Mouse (Mus musculus): ENCODE measurements around the gene Arpc2. TPM values are rescaled to one million over a fixed set of nuclear protein-coding genes. Genes with fewer than 3 reads are reported as not detected.

Gene Arpc2
- total and polyA plus RNA-seq, 3 experiments: 108 to 423 (median 141) TPM

DNA sequence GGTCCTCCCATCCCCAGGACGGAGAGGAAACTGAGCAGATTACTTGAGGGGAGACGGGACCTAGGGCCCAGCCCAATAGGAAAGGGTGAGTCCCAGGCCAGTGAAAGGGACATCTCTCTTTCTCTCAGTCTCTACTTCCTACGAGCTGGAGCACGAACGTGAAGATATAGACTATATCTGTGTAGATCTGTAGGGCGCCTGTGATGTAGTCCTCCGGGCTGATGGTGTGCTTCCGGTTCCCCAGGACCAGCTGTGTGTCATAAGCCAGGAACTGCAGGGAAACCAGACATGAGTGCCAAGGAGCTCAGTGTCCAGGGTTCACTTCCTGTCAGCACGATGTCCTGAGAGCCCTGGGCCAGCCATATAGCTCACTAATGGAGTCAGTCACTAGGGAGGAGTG, 53.4 kb downstream of the Arpc2 start:
- TF ChIP-seq ZC3H11A (IDR thresholded peaks at IDR 0.05; ENCODE audit: low read depth, low read length): no peak
- TF ChIP-seq TBP (IDR thresholded peaks at IDR 0.05; ENCODE audit: low read depth, low read length): no peak
- TF ChIP-seq SIN3A (IDR thresholded peaks at IDR 0.05; ENCODE audit: low read length): no peak
- TF ChIP-seq ZKSCAN1 (IDR thresholded peaks at IDR 0.05; ENCODE audit: low read depth, low read length): no peak
- no peak for TF ChIP-seq CTCF (IDR thresholded peaks at IDR 0.05 in 2 of 3, conservative IDR thresholded peaks at IDR 0.05 in 1 of 3; ENCODE audit: control insufficient read depth in 1 of 3, insufficient read depth in 1 of 3, low read depth in 2 of 3, low read length in 3 of 3, poor library complexity in 1 of 3, severe bottlenecking in 1 of 3)
- no peak for TF ChIP-seq GATA1 (IDR thresholded peaks at IDR 0.05; ENCODE audit: low read depth, low read length)

DNA sequence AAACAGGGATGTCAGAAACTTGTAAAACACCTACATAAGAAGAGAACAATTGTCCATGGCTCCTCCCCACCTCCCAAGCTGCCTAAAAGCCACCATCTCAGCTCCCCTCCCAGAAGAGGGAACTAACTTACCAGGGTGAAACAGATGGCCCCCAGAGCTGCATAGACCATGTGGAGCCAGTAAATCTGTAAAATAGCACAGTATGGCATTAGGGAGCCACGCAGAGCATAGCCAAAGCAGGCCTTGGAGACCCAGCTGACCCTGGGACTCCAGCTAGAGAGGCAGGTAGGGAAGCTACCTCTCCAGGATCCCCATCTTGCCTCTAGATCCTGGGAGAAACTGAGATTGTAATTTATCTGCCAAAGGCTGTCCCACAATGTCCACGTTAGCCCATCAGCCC, 53.9 kb downstream of the Arpc2 start:
- Histone ChIP-seq H3K9ac (ENCODE audit: control insufficient read depth, low read depth, low read length, poor library complexity, severe bottlenecking) (no peak overlapping the region), H3K9me3 (replicated peaks; ENCODE audit: insufficient read depth, low read length) (no peaks in the 10 kb centered on the region), H3K4me1 (ENCODE audit: control insufficient read depth in 1 of 2, insufficient read depth in 2 of 2, low read length in 2 of 2) (peaks cover under 1 to 1% of the 10 kb centered on the region in 2 experiments; a peak in 2 of 4 replicates), H3K27ac (ENCODE audit: control insufficient read depth, low read depth, low read length) (no peak overlapping the region), H3K27me3 (ENCODE audit: control insufficient read depth in 1 of 2, insufficient read depth in 2 of 2, low read length in 2 of 2) (no peaks in the 10 kb centered on the region), H3K36me3 (ENCODE audit: control insufficient read depth in 1 of 2, insufficient read depth in 2 of 2, low read length in 2 of 2) (peaks cover 0 to 2% of the 10 kb centered on the region in 2 experiments; a peak in 3 of 4 replicates), H3K4me3 (ENCODE audit: control insufficient read depth in 1 of 2, insufficient read depth in 1 of 2, low read depth in 2 of 2, low read length in 2 of 2) (no peak overlapping the region), H3K79me2 (ENCODE audit: control insufficient read depth, insufficient read depth, low read length, poor library complexity) (no peaks in the 10 kb centered on the region)
- TF ChIP-seq NELFE (IDR thresholded peaks at IDR 0.05; ENCODE audit: low read depth, low read length) (no peak), EP300 (IDR thresholded peaks at IDR 0.05; ENCODE audit: low read depth in 1 of 2, low read length in 2 of 2) (no peak)
- DNase-seq (ENCODE audit: low read depth, low spot score): no peak

More for the DNA sequence above, 53.4 kb downstream of the Arpc2 start:
- H3K36me3 ChIP-seq (ENCODE audit: control insufficient read depth in 1 of 2, insufficient read depth in 2 of 2, low read length in 2 of 2): peaks cover 0 to 2% of the 10 kb centered on the region in 2 experiments; a peak in 2 of 4 replicates
- DNase-seq (ENCODE audit: low read depth, low spot score): no peak
- H3K4me3 ChIP-seq (ENCODE audit: control insufficient read depth in 1 of 2, insufficient read depth in 1 of 2, low read depth in 2 of 2, low read length in 2 of 2): no peak overlapping the region
- no peak overlapping the region for H3K27ac ChIP-seq (ENCODE audit: control insufficient read depth, low read depth, low read length)
- no peaks in the 10 kb centered on the region for H3K27me3 ChIP-seq (ENCODE audit: control insufficient read depth in 1 of 2, insufficient read depth in 2 of 2, low read length in 2 of 2)
- no peaks in the 10 kb centered on the region; a peak in 1 of 4 replicates for H3K4me1 ChIP-seq (ENCODE audit: control insufficient read depth in 1 of 2, insufficient read depth in 2 of 2, low read length in 2 of 2)
- no peaks in the 10 kb centered on the region; the same call in 1 of the 2 replicates for H3K79me2 ChIP-seq (ENCODE audit: control insufficient read depth, insufficient read depth, low read length, poor library complexity)
- H3K9ac ChIP-seq (ENCODE audit: control insufficient read depth, low read depth, low read length, poor library complexity, severe bottlenecking): no peak overlapping the region
- H3K9me3 ChIP-seq (replicated peaks; ENCODE audit: insufficient read depth, low read length): no peaks in the 10 kb centered on the region

DNA sequence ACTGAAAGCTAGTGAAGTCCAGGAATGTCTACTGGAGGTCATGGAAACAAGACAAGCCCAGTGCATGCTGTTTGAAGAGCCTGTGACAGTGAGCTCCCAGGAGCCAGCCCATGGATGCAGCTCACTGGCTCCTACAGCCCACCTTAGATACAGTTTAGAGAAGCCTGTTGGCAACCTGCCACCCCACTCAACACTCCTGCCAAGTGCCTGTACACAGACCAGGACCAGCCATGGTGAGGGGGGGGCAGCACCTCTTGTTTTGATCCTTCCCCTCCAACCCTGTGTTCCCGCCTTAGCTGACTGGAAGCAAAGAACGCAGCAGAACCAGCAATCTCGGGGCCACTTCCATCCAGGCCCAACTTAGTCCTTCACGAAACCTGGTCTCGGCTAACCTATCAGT, 54.3 kb downstream of the Arpc2 start:
- Histone ChIP-seq H3K27ac (ENCODE audit: control insufficient read depth, low read depth, low read length) (no peak overlapping the region), H3K4me3 (ENCODE audit: control insufficient read depth in 1 of 2, insufficient read depth in 1 of 2, low read depth in 2 of 2, low read length in 2 of 2) (no peak overlapping the region), H3K27me3 (ENCODE audit: control insufficient read depth in 1 of 2, insufficient read depth in 2 of 2, low read length in 2 of 2) (no peaks in the 10 kb centered on the region), H3K36me3 (ENCODE audit: control insufficient read depth in 1 of 2, insufficient read depth in 2 of 2, low read length in 2 of 2) (peaks cover 0 to 6% of the 10 kb centered on the region in 2 experiments), H3K9me3 (replicated peaks; ENCODE audit: insufficient read depth, low read length) (no peaks in the 10 kb centered on the region), H3K79me2 (ENCODE audit: control insufficient read depth, insufficient read depth, low read length, poor library complexity) (no peaks in the 10 kb centered on the region), H3K4me1 (ENCODE audit: control insufficient read depth in 1 of 2, insufficient read depth in 2 of 2, low read length in 2 of 2) (peaks cover 5% of the 10 kb centered on the region in 2 experiments; a peak in 3 of 4 replicates), H3K9ac (ENCODE audit: control insufficient read depth, low read depth, low read length, poor library complexity, severe bottlenecking) (no peak overlapping the region)
- DNase-seq (ENCODE audit: low read depth, low spot score): no peak
- TF ChIP-seq ZC3H11A (IDR thresholded peaks at IDR 0.05; ENCODE audit: low read depth, low read length) (no peak), TCF12 (IDR thresholded peaks at IDR 0.05; ENCODE audit: low read depth, low read length) (no peak), CHD2 (IDR thresholded peaks at IDR 0.05; ENCODE audit: low read length) (no peak), RCOR1 (IDR thresholded peaks at IDR 0.05; ENCODE audit: low read depth, low read length) (no peak), BHLHE40 (IDR thresholded peaks at IDR 0.05; ENCODE audit: borderline replicate concordance, low read depth, low read length) (no peak), ELF1 (IDR thresholded peaks at IDR 0.05; ENCODE audit: low read depth, low read length) (no peak), GATA1 (IDR thresholded peaks at IDR 0.05; ENCODE audit: low read depth, low read length) (no peak), UBTF (IDR thresholded peaks at IDR 0.05; ENCODE audit: borderline replicate concordance, insufficient read depth, low read depth, low read length) (no peak), EP300 (IDR thresholded peaks at IDR 0.05; ENCODE audit: low read depth in 1 of 2, low read length in 2 of 2) (no peak), CHD1 (IDR thresholded peaks at IDR 0.05; ENCODE audit: low read depth, low read length) (no peak), E2F4 (IDR thresholded peaks at IDR 0.05; ENCODE audit: borderline replicate concordance, low read depth, low read length) (no peak), MYC (IDR thresholded peaks at IDR 0.05; ENCODE audit: low read depth, low read length) (no peak), MEF2A (IDR thresholded peaks at IDR 0.05; ENCODE audit: extremely low read depth, insufficient replicate concordance, low read depth, low read length, poor library complexity, severe bottlenecking) (no peak)

All from MEL (cell line).